Mouse (Mus musculus) adrenal gland, adult (tissue): ENCODE results near the gene Trmt44.

ENCODE experiments used
- DNase-seq, 2 experiments: peaks; one replicate each; pipeline ENCODE4 v3.0.0; 2022 to 2023; ENCODE audit warnings: low spot score in 1 of 2; ENCODE audit not compliant: inconsistent age in 2 of 2

Trmt44 gene

GRCm38 (mm10) chr5:35574653-35575599 lies at the start of gene Trmt44:
TSS of gene Trmt44 (minus strand) at chr5:35575070.
- DNase-seq, result peak; percentile 93 to 97

- no peak for DNase-seq
Measured at GRCm38 (mm10) chr5:35623831-35624230, 49.0 kb upstream of the Trmt44 start.

GRCm38 (mm10) chr5:35621114-35621513 lies 46.2 kb upstream of the Trmt44 start:
- no peak for DNase-seq

- no peak for DNase-seq
Measured at GRCm38 (mm10) chr5:35616943-35617342, 42.1 kb upstream of the Trmt44 start.

GRCm38 (mm10) chr5:35612722-35613121 lies 37.9 kb upstream of the Trmt44 start:
- no peak for DNase-seq

GRCm38 (mm10) chr5:35611900-35612299 lies 37.0 kb upstream of the Trmt44 start:
- no peak for DNase-seq

- DNase-seq, result no peak
Measured at GRCm38 (mm10) chr5:35611170-35611569, 36.3 kb upstream of the Trmt44 start.

GRCm38 (mm10) chr5:35610381-35610780 lies 35.5 kb upstream of the Trmt44 start:
- no peak for DNase-seq

GRCm38 (mm10) chr5:35609971-35610370 lies 35.1 kb upstream of the Trmt44 start:
- DNase-seq, result no peak

- DNase-seq, result peak in 1 of 2 experiments; percentile 56
Measured at GRCm38 (mm10) chr5:35609381-35609780, 34.5 kb upstream of the Trmt44 start.

- DNase-seq, result no peak
Measured at GRCm38 (mm10) chr5:35608559-35608958, 33.7 kb upstream of the Trmt44 start.

GRCm38 (mm10) chr5:35607784-35608183 lies 32.9 kb upstream of the Trmt44 start:
- DNase-seq, result no peak

- no peak for DNase-seq
Measured at GRCm38 (mm10) chr5:35606800-35607199, 31.9 kb upstream of the Trmt44 start.

GRCm38 (mm10) chr5:35605355-35605754 lies 30.5 kb upstream of the Trmt44 start:
- no peak for DNase-seq

- no peak for DNase-seq
Measured at GRCm38 (mm10) chr5:35601526-35601925, 26.7 kb upstream of the Trmt44 start.

GRCm38 (mm10) chr5:35600233-35600632 lies 25.4 kb upstream of the Trmt44 start:
- no peak for DNase-seq

GRCm38 (mm10) chr5:35596169-35597160 lies 21.6 kb upstream of the Trmt44 start:
- DNase-seq, result peak in 1 of 2 experiments; percentile 41

- peak; percentile 73 to 90 for DNase-seq
Measured at GRCm38 (mm10) chr5:35595706-35596105, 20.8 kb upstream of the Trmt44 start.

- peak; percentile 56 to 82 for DNase-seq
Measured at GRCm38 (mm10) chr5:35594768-35595167, 19.9 kb upstream of the Trmt44 start.

- peak in 1 of 2 experiments; percentile 21 for DNase-seq
Measured at GRCm38 (mm10) chr5:35593272-35593671, 18.4 kb upstream of the Trmt44 start.

- peak; percentile 79 to 87 for DNase-seq
Measured at GRCm38 (mm10) chr5:35592824-35593223, 18.0 kb upstream of the Trmt44 start.
